Mouse (Mus musculus) right cerebral cortex, adult 18-20 months (tissue): Measurements from ENCODE around the gene Rhpn2.

Source experiments
- DNase-seq: peaks from one replicate; pipeline ENCODE4 v3.0.0; 2022; ENCODE audit warnings: mixed read lengths

The Rhpn2 gene

DNA sequence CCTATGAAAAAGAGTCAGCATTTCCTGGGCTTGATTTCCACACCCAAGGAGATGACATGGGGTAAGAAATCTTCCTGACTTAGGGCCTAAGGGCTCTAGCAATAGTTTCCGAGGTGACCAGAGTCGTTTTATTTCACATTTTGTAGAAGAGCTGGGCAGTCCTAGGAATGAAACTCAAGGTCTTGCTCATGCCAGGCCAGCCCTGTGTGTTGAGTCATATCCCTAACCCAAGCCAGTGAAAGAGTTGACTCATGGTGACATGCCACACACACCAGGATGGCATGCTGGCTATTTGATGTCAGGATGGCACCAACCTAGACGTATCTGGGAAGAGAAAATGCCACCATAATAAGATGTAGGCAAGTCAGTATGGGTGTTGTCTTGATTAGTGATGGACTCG is 15.1 kb downstream of the Rhpn2 start:
- no peak for DNase-seq

DNA sequence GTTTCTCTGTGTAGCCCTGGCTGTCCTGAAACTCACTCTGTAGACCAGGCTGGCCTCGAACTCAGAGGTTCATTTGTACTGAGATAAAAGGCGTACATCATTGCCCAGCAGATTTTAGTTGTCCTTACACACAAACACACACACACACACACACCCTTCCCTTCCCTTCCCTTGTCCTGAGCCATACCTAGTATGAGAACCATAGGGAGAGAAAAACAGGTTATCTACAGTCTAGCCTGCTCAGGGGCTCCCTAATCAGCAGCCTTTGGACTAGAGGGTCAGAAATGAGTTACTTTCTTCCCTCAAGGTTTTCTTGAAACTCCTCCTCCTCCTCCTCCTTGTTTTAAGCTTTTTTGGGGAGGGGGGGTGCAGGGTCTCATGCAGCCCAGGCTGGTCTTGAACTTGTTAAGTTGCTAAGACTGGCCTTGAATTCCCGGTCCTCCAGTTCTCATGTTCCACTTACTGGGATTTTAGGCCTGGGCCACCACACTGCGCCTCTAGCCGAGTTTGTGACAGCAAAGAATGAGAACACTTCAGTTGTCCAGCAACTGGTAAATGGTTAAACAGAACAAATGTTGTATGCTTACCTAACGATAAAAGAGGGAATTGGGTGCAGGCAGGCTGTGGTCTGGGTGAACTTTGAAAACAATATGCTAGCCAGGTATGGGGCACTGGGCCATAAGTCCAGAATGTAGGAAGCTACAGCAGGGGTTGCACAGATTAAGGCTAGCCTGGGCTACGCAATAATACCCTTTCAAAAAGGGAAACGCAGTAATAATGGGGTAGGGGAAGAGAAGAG is 16.1 kb downstream of the Rhpn2 start:
- no peak for DNase-seq

DNA sequence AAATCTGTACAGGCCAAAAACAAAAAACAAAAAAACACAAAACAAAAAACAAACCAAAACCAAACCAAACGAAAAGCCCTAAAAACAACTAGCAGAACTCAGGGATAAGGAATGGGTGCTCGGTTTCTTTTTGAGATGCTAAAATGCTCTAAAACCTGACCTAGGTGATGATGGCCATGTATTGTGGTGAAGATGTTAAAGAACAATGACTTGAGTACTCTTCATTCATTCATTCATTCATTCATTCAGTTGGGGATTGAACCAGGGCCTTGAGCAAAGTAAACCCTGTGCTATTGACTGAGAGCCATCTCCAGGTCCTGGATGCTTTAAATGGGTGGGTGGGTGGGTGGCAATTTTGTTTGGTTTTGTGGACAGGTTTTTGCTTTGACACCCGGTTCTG is 17.2 kb downstream of the Rhpn2 start:
- DNase-seq = no peak

DNA sequence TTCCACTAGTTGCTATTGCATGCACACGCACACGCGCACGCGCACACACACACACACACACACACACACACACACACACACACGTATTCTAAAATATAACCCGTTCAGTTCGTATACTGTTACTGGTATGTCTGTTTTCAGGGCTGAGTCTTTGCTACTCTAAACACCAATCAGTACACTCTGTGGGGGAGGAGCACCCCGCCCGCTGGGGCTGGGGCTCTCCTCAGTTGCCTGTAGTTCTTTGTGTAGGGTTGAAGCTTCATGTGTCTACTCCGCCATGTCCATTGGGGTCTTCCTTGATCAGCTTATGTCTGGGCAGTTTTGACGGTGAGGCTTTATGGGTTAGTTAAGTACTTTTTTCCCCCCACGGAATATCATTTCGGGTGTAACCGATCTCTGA is 19.3 kb downstream of the Rhpn2 start:
- no peak for DNase-seq

DNA sequence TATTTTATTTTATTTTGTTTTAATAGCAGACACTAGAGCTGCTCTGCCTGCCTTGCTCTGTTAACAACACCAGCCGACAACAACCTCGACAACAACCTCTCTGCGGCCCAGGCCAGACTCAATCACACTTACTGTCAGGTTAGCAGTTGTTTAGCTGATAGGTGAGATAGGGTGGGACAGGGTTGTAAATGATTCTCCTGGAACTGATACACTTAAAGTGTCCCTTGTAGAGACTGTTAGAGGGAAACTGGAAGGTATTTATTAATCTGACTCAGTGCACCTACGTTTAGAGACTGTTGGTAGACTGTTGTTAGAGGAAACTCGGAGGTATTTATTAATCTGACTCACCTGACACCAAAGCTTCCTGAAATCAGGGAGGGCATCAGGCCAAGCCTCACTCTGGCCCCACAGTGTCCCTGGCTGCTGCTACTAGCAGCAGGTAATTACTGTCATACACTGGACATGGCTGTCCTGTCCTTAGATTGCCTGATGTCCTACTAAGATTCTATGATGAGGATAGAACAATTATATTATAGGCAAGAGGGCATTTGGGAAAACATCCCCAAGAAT is 21.4 kb downstream of the Rhpn2 start:
- DNase-seq = no peak

DNA sequence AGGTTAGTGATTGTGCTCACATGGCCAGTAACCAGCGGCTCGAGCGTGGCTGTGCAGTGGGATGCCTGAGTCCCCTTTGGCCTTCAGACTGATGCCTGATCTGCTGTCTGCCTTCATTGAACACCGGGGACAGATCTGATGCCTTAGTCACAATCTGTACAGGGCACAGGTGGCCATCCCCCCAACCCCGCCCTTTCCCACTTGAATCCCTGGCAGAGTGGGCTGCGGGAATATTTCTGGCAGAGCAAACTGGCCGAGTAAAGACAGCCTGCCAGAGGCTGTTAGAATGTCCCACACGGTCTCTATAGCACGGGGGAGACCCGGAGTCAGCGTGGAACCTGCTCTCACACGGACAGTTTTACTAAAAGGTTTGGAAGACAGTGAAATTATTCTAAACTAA is 23.7 kb downstream of the Rhpn2 start:
- no peak for DNase-seq

DNA sequence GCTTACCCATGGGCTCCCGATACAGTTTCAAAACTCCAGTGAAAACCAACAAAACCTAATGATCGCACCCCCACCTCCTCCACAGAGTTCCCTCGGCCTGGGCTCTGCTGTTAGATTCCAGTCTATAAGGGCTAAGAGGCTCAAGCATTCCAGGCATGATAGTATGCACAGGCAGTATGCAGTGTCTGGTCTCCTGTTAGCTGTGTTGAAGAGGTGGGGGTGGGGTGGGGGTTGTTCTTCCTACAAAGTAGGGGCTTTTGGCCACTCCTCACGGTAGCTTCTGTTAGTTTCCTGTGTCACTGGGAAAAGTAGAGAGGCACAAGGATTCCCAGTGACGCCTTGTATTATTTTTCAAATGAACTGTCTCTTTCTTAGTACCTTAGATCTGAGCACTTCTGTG is 28.3 kb downstream of the Rhpn2 start:
- no peak for DNase-seq

DNA sequence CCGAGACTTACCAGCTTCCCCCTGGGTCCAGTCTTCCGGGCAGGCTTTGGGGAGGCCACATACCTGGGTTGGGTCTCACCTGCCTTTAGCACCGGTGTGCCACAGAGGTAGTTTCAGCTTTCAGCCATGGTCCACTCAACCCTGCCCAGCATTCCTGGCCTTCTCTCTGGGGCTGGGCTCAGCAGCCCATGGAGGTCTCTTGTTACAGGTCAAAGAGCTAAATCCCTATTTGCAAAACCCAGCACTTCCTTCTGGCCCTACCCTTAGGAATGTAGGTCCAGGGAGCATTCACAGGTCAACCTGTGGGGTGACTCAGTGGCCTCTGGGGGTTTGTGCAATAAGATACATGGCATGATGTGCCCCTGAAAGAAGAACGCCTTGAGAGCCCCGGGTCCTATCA is 28.9 kb downstream of the Rhpn2 start:
- no peak for DNase-seq

DNA sequence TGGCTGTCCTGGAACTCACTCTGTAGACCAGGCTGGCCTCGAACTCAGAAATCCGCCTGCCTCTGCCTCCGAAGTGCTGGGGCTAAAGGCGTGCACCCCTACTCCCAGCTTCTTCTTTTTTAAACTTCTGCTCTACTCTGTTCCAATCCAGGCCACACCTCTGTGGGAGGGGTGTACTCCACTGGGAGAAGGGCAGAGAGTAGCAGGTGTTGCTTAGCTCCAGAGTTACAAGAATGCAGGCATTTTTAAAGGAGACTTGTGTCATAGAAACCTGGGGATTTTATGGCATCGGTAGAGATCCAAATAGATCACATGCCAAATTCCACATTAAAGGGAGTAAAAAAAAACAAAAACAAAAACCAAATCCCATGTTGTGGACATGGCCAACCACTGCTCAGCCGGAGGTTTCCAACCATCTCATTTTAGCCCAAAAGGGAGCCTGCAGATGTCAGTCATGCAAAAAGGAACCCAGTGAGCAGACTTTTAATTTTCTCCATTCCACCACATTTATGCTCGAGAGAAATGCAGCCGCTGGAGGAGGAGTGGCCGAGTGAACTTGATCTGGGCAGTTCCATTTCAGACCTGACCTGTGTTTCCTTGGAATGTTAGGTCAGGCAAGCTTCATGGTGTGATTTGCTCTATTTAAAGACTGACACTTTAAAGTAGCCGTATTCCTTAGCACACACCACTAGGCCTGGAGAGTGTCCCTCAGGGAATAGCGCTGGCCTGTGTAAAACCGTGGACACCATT is 31.4 kb downstream of the Rhpn2 start:
- DNase-seq = no peak

DNA sequence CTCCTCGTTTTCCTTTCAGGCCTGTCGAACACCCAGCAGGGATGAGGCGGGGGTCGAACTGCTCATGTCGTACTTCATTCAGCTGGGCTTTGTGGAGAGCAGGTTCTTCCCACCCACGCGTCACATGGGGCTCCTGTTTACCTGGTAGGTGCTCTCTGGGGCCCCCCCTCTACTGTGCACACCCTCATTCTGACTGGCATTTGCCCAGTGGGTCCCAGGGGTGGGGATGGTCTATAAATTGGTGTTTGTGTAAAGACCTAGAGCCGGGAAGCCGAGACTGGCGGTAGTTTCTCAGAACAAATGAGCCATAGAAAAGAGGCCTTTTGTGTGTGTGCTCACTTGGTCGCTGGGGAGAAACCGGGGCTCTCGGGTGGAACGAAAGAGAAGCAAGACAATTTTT is 37.1 kb downstream of the Rhpn2 start:
- no peak for DNase-seq

DNA sequence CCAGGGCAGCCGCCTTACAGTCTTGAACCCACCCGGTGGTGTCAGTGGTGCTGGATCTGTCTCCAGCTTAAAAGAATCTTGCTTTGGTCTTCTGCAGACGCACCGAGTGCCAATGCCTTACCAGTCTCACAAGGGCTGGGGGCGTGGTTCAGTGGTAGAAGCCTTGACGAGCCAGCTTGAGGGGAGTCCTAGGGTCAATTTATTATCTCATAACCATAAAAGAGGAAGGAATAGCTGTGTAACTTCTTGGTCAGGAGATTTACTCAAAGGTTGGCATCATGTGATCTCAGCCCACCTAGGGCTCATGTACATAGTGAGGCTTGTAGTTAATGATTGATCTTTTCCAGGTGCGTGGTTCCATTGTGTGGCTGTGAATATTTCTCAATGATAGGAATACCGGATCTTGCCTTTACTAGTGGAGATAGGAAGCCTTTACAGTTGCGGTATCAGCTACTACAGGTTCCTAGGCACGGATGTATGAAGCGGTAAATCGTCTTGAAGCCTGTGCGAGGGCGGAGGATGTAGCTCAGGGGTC is 38.6 kb downstream of the Rhpn2 start:
- DNase-seq = no peak

DNA sequence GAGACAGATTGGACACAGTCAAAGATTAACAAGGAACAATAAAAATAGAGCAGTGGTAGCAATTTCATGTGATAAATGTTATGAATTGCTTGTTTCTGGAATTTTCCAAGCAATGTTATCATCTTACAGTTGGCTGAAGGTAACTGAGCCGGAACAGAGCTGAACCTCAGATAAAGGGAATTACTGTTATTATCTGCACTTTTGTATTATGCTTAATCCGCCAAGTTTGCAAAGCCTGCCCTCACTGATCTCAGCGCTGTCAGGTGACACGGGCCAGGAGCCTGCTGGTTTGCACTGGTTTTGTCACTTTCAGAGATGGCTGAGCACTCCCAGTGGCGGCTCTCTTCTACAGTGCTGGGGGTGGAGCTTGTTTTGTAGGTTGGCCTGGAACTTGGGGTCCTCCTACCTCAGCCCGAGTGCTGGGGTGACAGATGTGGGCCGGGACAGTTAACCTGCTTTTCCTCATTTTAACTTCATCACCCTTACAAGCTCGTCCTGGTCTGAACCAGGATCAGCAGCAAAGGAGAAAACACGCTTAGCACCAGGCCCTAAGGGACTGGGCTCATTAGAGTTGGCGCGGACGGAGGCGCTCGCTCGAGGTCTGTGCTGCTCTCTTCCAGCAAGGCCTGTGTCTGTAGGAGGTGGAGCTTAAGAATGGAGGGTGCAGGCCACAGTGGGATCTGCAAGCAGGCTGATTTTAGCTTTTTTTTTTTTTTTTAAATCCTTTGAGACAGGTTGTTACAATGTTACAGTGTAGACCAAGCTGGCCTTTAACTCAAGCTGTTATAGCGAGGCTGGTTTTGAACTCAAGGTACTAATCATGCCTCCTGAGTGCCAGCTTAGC is 39.4 kb downstream of the Rhpn2 start:
- DNase-seq = no peak

DNA sequence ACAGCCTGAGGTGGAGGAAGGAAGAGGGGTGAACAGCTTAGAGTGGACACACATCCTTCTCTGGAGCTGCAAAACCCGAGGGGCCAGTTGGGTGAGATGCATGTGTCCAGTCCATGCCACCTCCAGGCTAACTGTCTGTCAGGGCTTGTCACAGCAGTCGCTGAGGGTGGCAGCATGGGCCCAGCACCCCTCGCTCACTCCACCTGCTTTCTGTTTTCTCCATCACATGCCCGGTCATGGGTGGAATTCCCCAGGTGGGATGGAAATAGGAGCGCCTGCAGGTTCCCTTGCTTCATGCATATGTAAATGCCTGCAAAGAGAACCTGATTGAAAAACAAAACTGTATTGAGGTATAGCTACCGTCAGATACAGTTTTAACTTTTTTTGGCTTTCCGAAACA is 40.3 kb downstream of the Rhpn2 start:
- no peak for DNase-seq

DNA sequence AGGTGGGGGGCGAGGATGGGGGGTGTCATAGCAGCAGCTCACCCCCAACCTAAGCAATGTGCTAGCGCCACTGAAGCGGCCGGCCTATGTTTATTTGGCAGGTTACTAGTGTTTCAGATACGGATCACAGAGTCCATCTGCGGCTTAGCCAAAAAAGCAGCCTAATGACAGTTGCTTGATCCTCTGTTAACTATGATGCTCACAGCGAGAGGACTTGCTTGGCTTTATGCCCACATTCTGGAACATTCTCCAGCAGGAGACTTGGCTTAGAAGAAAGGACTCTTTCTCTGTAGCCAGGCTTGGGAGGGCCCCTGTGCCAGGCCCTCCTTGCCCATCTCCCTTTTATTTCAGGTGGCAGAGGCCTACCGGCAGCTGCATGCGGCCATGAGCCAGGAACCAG is 42.7 kb downstream of the Rhpn2 start:
- no peak for DNase-seq

DNA sequence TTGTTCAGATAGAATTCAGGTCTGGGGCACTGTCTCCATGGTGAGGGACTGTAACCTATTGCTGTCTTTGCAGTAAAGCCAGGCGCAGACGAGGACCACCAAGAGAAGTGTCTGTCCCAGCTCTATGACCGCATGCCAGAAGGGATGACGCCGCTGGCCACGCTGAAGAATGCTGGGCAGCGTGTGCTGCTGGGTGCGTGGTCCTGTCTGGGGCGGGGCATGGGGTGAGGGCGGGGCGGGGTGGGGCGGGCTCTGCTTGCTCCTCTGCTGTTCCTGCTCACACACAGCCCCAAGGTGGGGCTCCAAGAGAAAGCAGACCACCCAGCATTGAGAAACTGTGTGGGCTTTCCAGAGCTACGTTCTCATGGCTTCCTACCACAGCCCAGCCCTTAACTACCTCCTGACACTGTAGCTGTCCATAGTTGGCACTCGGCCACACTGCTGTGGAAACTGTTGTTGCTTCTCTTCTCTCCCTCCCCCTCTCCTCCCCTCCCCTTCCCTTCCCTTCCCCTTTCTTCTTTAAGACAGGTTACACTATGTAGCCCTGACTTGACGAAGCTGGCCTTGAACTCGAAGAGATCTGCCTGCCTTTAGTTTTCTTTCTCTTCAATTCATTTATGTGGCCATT is 45.6 kb downstream of the Rhpn2 start:
- no peak for DNase-seq

DNA sequence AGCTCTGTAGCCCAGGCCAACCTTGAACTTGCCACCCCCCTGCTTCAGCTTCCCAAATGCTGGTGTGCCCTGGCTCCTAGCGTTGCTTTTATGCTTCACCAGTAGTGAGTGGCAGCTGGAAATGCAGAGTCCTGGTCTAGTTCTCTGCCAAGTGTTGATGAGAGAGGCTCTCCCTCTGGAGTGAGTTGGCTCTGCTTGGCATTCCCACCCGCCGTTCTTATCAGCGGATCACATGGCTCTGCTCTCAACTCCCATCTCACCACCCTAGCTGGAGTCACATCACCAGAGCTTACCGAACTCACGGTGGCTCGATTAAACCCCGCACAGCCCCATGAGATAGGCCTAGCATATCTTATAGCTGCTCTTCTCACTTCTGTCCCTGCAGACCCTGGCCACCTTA is 46.4 kb downstream of the Rhpn2 start:
- no peak for DNase-seq

DNA sequence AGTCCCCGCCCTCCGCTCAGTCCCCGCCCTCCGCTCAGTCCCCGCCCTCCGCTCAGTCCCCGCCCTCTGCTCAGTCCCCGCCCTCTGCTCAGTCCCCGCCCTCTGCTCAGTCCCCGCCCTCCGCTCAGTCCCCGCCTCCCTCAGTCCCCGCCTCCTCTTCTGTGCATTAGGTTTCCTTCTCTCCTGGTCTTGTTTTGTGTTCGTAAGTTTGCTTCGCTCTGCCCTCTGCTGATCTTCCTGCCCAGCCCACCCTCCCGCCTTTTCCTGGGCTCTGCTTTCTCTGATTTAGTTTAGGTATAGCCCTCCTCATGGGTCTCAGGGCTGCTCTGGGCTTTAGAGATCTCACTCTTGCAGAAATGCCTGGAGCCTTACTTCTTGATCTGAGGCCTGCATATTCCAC is 47.9 kb downstream of the Rhpn2 start:
- no peak for DNase-seq

DNA sequence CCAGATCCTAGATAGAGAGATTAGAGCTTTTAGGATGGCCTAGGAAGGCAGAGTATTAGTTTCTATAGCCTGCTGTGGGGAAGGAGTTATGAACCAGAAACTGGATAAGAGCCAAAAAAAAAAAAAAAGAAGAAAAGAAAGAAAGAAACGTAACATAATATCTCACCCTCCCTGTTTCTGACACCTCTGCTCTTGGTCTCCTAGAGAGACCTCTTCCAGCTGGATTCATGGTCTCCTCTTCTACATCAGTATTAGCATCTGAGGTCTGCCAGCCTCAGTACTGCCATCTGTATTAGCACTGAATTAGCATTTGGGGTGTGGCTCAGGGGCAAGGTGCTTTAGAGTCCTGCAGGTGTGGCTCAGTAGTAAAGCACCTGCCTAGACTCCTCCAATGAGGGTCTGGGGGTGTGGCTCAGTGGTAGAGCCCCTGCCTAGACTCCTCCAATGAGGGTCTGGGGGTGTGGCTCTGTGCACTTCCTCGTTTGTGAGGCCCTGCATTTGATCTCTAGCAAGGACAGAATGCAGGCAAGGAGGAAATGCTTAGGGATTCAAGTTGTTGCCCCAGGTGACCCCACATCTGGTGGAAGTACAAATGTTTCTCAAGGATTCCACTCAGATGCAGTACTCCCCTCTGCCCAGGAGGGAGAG is 48.9 kb downstream of the Rhpn2 start:
- DNase-seq = no peak

DNA sequence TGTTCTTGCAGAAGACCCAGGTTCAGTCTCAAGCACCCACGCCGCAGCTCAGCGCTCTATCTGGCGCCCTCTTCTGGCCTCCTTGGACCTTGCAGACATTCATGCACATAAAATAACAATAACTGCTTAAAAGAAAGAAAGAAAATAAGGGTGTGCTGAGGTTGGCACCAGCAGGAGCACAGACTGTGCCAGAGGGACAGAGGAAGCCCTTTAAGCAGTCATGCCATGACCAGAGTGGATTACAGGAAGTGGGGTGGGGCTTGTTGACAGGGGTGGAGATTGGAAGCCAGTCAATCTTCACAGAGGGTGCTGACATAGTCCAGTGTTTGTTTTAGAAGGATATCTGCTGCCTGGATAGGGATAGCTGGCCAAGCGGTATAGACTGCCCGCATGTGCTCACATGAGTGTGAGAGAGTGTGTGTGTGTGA is 52.6 kb downstream of the Rhpn2 start:
- DNase-seq = no peak

DNA sequence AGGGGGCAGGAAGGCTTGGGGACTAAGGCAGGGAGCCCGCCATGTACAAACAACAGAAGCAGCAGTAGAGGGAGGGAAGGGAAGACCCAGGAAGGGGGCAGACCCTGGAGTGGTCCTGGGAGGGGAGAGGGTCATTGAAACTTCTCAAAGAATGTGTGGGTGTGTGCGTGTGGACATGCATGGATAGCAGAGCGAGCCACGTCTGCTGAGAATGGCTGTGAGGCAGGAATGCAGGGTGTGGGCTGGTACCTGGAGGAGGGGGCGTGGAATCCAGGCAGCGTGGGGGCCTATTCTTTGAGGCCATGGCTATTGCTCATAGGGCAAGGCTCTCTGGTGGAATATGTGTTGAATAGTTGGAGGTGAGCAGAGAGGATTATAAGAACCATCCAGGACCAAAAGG is 54.7 kb downstream of the Rhpn2 start:
- no peak for DNase-seq

DNA sequence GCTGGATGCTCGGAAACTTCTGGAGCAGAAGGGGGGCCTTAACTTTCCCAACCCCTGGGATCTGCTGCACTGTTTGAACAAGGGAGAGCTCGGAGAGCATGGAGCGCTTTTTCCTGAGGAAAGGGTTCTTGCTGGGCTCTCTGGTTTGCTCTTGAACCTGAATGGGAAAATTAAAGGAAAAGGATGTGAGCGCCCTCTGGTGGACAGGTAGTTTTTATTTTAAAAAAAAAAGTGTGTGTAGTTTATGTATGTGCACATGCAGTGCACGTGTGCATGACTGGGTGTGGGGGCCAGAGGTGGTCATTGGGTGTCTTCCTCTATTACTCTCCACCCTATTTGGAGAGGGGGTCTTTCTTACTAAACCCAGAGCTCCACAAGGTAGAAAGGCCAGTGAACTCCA is 59.0 kb downstream of the Rhpn2 start:
- DNase-seq = no peak
